Mouse (Mus musculus): ENCODE measurements around the gene Gm30083. TPM values are rescaled to one million over a fixed set of nuclear protein-coding genes. Genes with fewer than 3 reads are reported as not detected.

Gene Gm30083
- polyA plus RNA-seq, 1 experiment = not detected

- Histone ChIP-seq H3K4me3 (replicated peaks) (no peak overlapping the region), H3K27me3 (ENCODE audit: control insufficient read depth) (peaks cover 12% of the 10 kb centered on the region), H3K4me1 (ENCODE audit: control insufficient read depth) (no peaks in the 10 kb centered on the region), H3K36me3 (ENCODE audit: control insufficient read depth) (no peaks in the 10 kb centered on the region), H3K9me3 (ENCODE audit: control insufficient read depth, low read length) (no peaks in the 10 kb centered on the region)
- TF ChIP-seq GATA1 (IDR thresholded peaks at IDR 0.05; ENCODE audit: low read length) (no peak), TAL1 (IDR thresholded peaks at IDR 0.05; ENCODE audit: low read length) (no peak)
Measured at GRCm38 (mm10) chr14:33977748-33978147, 37.2 kb downstream of the Gm30083 start.

DNA sequence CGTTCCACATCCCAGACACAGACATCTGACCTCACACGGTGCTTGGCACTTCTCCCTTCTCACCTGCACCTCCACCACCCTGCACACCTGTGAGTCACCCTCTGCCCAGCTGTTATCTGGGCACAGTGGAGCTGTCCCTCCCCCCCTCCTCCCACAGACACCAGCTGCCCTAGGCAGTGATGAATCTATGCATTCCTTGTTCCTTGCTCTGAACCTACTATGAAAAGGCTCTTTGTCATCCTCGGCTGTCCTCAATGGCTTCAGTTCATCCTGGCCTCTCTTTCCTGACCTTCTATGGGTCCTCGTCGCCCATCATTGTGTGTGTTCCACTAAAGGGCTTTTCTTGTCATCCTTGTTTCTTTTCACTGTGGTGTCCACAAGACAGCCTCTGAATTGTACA is 40.2 kb downstream of the Gm30083 start:
- Histone ChIP-seq H3K27me3 (ENCODE audit: control insufficient read depth) (peaks cover 12% of the 10 kb centered on the region), H3K9me3 (ENCODE audit: control insufficient read depth, low read length) (no peaks in the 10 kb centered on the region), H3K36me3 (ENCODE audit: control insufficient read depth) (no peaks in the 10 kb centered on the region), H3K4me1 (ENCODE audit: control insufficient read depth) (no peaks in the 10 kb centered on the region), H3K4me3 (replicated peaks) (no peak overlapping the region)
- TF ChIP-seq GATA1 (IDR thresholded peaks at IDR 0.05; ENCODE audit: low read length) (no peak), TAL1 (IDR thresholded peaks at IDR 0.05; ENCODE audit: low read length) (no peak)

DNA sequence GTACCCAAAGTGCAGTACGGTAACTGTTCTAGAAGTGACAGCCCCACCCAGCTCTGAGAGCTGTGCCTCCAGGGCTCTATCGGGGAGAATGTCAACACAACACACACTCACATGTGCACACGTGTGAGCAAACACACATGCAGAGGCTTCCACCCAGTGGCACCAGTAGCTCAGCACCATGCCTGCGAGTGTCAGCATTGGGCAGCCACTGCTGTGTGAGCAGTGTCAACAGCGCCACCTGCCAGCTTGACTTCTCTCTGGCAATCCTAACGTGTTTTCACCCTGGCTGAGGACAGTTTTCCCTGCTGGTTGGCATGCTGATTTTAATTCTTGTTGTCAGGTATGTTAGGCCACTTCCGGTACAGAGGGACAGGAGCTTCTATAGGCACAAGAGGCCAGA is 42.3 kb downstream of the Gm30083 start:
- Histone ChIP-seq H3K4me3 (replicated peaks) (no peak overlapping the region), H3K27me3 (ENCODE audit: control insufficient read depth) (peaks cover under 1% of the 10 kb centered on the region; the same call in 1 of the 2 replicates), H3K9me3 (ENCODE audit: control insufficient read depth, low read length) (no peaks in the 10 kb centered on the region), H3K4me1 (ENCODE audit: control insufficient read depth) (no peaks in the 10 kb centered on the region), H3K36me3 (ENCODE audit: control insufficient read depth) (no peaks in the 10 kb centered on the region)
- TF ChIP-seq TAL1 (IDR thresholded peaks at IDR 0.05; ENCODE audit: low read length) (no peak), GATA1 (IDR thresholded peaks at IDR 0.05; ENCODE audit: low read length) (no peak)

GRCm38 (mm10) chr14:33965675-33966074 is 49.3 kb downstream of the Gm30083 start:
- Histone ChIP-seq H3K27me3 (ENCODE audit: control insufficient read depth) (no peaks in the 10 kb centered on the region), H3K4me3 (replicated peaks) (no peak overlapping the region), H3K4me1 (ENCODE audit: control insufficient read depth) (no peaks in the 10 kb centered on the region), H3K36me3 (ENCODE audit: control insufficient read depth) (no peaks in the 10 kb centered on the region), H3K9me3 (ENCODE audit: control insufficient read depth, low read length) (no peaks in the 10 kb centered on the region)
- TF ChIP-seq GATA1 (IDR thresholded peaks at IDR 0.05; ENCODE audit: low read length) (no peak), TAL1 (IDR thresholded peaks at IDR 0.05; ENCODE audit: low read length) (no peak)

- no peak for TF ChIP-seq TAL1 (IDR thresholded peaks at IDR 0.05; ENCODE audit: low read length)
- H3K36me3 ChIP-seq (ENCODE audit: control insufficient read depth) = no peaks in the 10 kb centered on the region
- peaks cover 15% of the 10 kb centered on the region; the same call in 1 of the 2 replicates for H3K9me3 ChIP-seq (ENCODE audit: control insufficient read depth, low read length)
- H3K4me1 ChIP-seq (ENCODE audit: control insufficient read depth) = no peaks in the 10 kb centered on the region
- no peaks in the 10 kb centered on the region for H3K27me3 ChIP-seq (ENCODE audit: control insufficient read depth)
- H3K4me3 ChIP-seq (replicated peaks) = no peak overlapping the region
Measured at GRCm38 (mm10) chr14:33959341-33959740, 55.6 kb downstream of the Gm30083 start.

DNA sequence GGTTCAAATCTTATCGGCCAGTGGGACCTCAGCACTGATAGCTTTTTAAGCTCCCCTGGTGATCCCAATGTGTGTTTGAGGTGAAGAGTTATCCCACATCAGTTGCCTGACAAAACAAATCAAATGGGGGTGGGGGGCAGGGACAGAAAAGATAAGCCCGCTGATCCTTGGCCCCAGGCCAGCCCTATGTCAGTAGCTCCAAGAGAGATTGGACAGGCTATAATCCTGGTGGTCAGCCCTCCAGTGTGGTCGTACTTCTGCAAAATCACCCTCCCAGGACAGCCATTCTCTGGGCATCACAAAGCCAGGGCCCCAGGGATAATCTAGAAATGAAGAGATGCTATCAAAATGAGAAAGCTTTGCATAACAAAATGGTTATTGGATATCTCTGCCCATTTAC is 56.1 kb downstream of the Gm30083 start:
- peaks cover 15% of the 10 kb centered on the region; the same call in 1 of the 2 replicates for H3K9me3 ChIP-seq (ENCODE audit: control insufficient read depth, low read length)
- H3K27me3 ChIP-seq (ENCODE audit: control insufficient read depth) = no peaks in the 10 kb centered on the region
- no peaks in the 10 kb centered on the region for H3K4me1 ChIP-seq (ENCODE audit: control insufficient read depth)
- TF ChIP-seq GATA1 (IDR thresholded peaks at IDR 0.05; ENCODE audit: low read length) (no peak), TAL1 (IDR thresholded peaks at IDR 0.05; ENCODE audit: low read length) (no peak)
- no peaks in the 10 kb centered on the region for H3K36me3 ChIP-seq (ENCODE audit: control insufficient read depth)
- no peak overlapping the region for H3K4me3 ChIP-seq (replicated peaks)

DNA sequence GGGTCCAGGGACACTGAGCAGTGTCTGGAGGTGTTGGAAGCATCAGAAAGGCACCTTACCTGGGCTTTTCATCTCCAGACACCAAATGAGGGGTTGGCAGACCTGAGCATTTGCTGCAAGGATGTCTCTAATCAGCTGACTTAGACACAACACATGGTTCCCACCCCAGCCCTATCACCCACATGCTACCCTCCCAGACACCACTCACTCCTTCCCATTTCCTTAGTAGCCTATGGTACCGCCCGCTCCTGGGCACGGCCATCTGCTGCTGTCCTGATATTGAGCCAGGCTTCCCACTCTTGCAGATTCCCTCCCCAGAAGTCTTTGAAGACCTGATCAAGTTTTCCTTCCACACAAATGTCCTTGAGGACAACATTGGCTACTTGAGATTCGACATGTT is 56.8 kb downstream of the Gm30083 start:
- no peaks in the 10 kb centered on the region for H3K4me1 ChIP-seq (ENCODE audit: control insufficient read depth)
- no peaks in the 10 kb centered on the region for H3K27me3 ChIP-seq (ENCODE audit: control insufficient read depth)
- H3K4me3 ChIP-seq (replicated peaks) = no peak overlapping the region
- H3K36me3 ChIP-seq (ENCODE audit: control insufficient read depth) = no peaks in the 10 kb centered on the region
- peaks cover 15% of the 10 kb centered on the region; the same call in 1 of the 2 replicates for H3K9me3 ChIP-seq (ENCODE audit: control insufficient read depth, low read length)
- TF ChIP-seq GATA1 (IDR thresholded peaks at IDR 0.05; ENCODE audit: low read length) (no peak), TAL1 (IDR thresholded peaks at IDR 0.05; ENCODE audit: low read length) (no peak)

GRCm38 (mm10) chr14:33956055-33956454 is 58.9 kb downstream of the Gm30083 start:
- no peak for TF ChIP-seq GATA1 (IDR thresholded peaks at IDR 0.05; ENCODE audit: low read length)
- TF ChIP-seq TAL1 (IDR thresholded peaks at IDR 0.05; ENCODE audit: low read length) = no peak
- Histone ChIP-seq H3K36me3 (ENCODE audit: control insufficient read depth) (no peaks in the 10 kb centered on the region), H3K4me3 (replicated peaks) (no peak overlapping the region), H3K9me3 (ENCODE audit: control insufficient read depth, low read length) (peaks cover 15% of the 10 kb centered on the region; the same call in 1 of the 2 replicates), H3K4me1 (ENCODE audit: control insufficient read depth) (no peaks in the 10 kb centered on the region), H3K27me3 (ENCODE audit: control insufficient read depth) (no peaks in the 10 kb centered on the region)

- H3K9me3 ChIP-seq (ENCODE audit: control insufficient read depth, low read length) = peaks cover 15% of the 10 kb centered on the region; the same call in 1 of the 2 replicates
- TF ChIP-seq TAL1 (IDR thresholded peaks at IDR 0.05; ENCODE audit: low read length) (no peak), GATA1 (IDR thresholded peaks at IDR 0.05; ENCODE audit: low read length) (no peak)
- H3K4me3 ChIP-seq (replicated peaks) = no peak within 1 kb of the TSS
- H3K36me3 ChIP-seq (ENCODE audit: control insufficient read depth) = no peaks in the 10 kb centered on the region
- H3K27me3 ChIP-seq (ENCODE audit: control insufficient read depth) = no peaks in the 10 kb centered on the region
- H3K4me1 ChIP-seq (ENCODE audit: control insufficient read depth) = no peaks in the 10 kb centered on the region
Measured at GRCm38 (mm10) chr14:33953761-33954160, 61.2 kb downstream of the Gm30083 start, which contains the start of gene Rbp3. Rbp3 (plus strand) TSS chr14:33954003.
